Mouse (Mus musculus): ENCODE measurements around the gene Rbpms2.

- TF ChIP-seq POLR2A (IDR thresholded peaks at IDR 0.05; ENCODE audit: borderline replicate concordance, insufficient read depth, low read length) (no peak), CTCF (IDR thresholded peaks at IDR 0.05; ENCODE audit: borderline replicate concordance, insufficient read depth, low read depth, low read length) (no peak)
These were observed 66.9 kb downstream of the Rbpms2 start for GRCm38 (mm10) chr9:65696337-65696736.
